Mouse (Mus musculus) ES-Bruce4 (cell line): ENCODE measurements around the gene Rel.

ENCODE experiments used
- CTCF ChIP-seq: IDR thresholded peaks from one replicate; pipeline ENCODE4 v1.8.1; 2011; ENCODE audit warnings: low read depth, low read length
- EP300 ChIP-seq: IDR thresholded peaks from 2 replicates; pipeline ENCODE4 v1.6.1; 2011; ENCODE audit warnings: low read depth, low read length; ENCODE audit not compliant: insufficient read depth
- POLR2A ChIP-seq: IDR thresholded peaks from one replicate; pipeline ENCODE4 v1.8.1; 2011; ENCODE audit warnings: low read length; ENCODE audit not compliant: insufficient read depth

DNA sequence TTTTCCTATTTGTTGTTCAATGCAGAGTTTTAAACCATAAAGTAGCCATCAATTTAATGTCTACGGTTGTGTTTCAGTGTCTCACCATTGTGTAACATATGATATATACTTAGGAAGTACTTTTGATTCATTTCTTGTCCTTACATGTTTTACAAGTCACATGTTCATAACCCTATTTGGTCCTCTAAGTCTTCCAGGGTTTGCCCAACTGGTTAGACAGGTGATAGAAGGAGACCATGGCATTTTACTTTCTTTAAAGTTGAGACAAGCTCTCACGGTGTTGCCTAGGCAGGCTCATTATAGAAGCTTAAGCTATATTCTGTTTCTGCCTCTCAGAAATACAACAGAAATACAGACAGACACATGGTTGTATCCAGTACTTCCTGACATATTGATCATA, 44.9 kb downstream of the Rel start:
- no peak for TF ChIP-seq POLR2A
- TF ChIP-seq CTCF, result no peak
- no peak for TF ChIP-seq EP300
